Mouse (Mus musculus) forebrain, embryonic 11.5 days (tissue): Measurements from ENCODE around the gene Cxcl13. TPM values are rescaled to one million over a fixed set of nuclear protein-coding genes. Genes with fewer than 3 reads are reported as not detected.
"Not testable (repeated sequence)": the region's sequence is repeated elsewhere in the genome, so short reads cannot be mapped to it uniquely, and the experiment has no call there.

Experiments used
- ATAC-seq: fragments of 200-750 bp; cut with Nextera tagmentation; replicated peaks from 2 replicates; pipeline ENCODE4 v1.8.0; 2017; ENCODE audit warnings: moderate TSS enrichment; ENCODE audit not compliant: low FRiP score
- DNase-seq: peaks from one replicate; pipeline ENCODE4 v3.0.0-alpha.2; 2017; ENCODE audit warnings: low spot score
- H3K27ac ChIP-seq: fragments of 300-500 bp; sonication (generic); 2 replicates; pipeline ENCODE4 v1.5.1; 2014; ENCODE audit warnings: low read depth, low read length
- H3K27me3 ChIP-seq: fragments of 300-500 bp; sonication (generic); 2 replicates; pipeline ENCODE4 v1.6.1; 2014; ENCODE audit warnings: mild to moderate bottlenecking, low read length, mixed read lengths; ENCODE audit not compliant: control insufficient read depth, insufficient read depth
- H3K36me3 ChIP-seq: fragments of 300-500 bp; sonication (generic); 2 replicates; pipeline ENCODE4 v1.6.1; 2014; ENCODE audit warnings: mild to moderate bottlenecking, low read length, moderate library complexity, mixed read lengths; ENCODE audit not compliant: control insufficient read depth, insufficient read depth
- H3K4me1 ChIP-seq: fragments of 300-500 bp; sonication (generic); replicated peaks from 2 replicates; pipeline ENCODE4 v1.6.1; 2014; ENCODE audit warnings: low read length, mixed read lengths; ENCODE audit not compliant: control insufficient read depth, insufficient read depth
- H3K4me2 ChIP-seq: fragments of 300-500 bp; sonication (generic); 2 replicates; pipeline ENCODE4 v1.6.1; 2014; ENCODE audit warnings: low read depth, mild to moderate bottlenecking, low read length, moderate library complexity, mixed read lengths; ENCODE audit not compliant: severe bottlenecking
- H3K4me3 ChIP-seq: fragments of 300-500 bp; sonication (generic); 2 replicates; pipeline ENCODE4 v1.5.1; 2014; ENCODE audit warnings: low read depth, low read length
- H3K9ac ChIP-seq: fragments of 300-500 bp; sonication (generic); 2 replicates; pipeline ENCODE4 v1.6.1; 2014; ENCODE audit warnings: low read length
- H3K9me3 ChIP-seq: fragments of 300-500 bp; sonication (generic); 2 replicates; pipeline ENCODE4 v1.6.1; 2016; ENCODE audit warnings: low read length, mixed read lengths; ENCODE audit not compliant: control insufficient read depth
- WGBS: fragments of 180-500 bp; shearing (Covaris S2); extraction: QIAGEN DNeasy Blood & Tissue Kit; methylation state at CpG from one replicate; pipeline ENCODE4 v1.1.7; 2014; 5-methylcytosine and 5-hydroxymethylcytosine counted together
- polyA plus RNA-seq: library from polyadenylated mRNA; unstranded; fragments of >200 nt; fragmentation: Nextera tagmentation; extraction: Ambion mirVana; gene quantifications from 2 replicates; pipeline ENCODE4 v1.2.1, GENCODE M21; 2014

Gene Cxcl13
- polyA plus RNA-seq, 1 experiment from 2014 or later, result 1.2 TPM

- no peak overlapping the region for H3K27ac ChIP-seq
- no peaks in the 10 kb centered on the region for H3K4me1 ChIP-seq
- ATAC-seq (peak; percentile 30; the same call in 1 of the 2 replicates), DNase-seq (no peak)
- H3K36me3 ChIP-seq, result no peaks in the 10 kb centered on the region
- H3K27me3 ChIP-seq, result no peaks in the 10 kb centered on the region
- H3K9ac ChIP-seq, result no peak overlapping the region
- H3K9me3 ChIP-seq, result no peaks in the 10 kb centered on the region
- no peak overlapping the region for H3K4me2 ChIP-seq
- WGBS, result 41% methylated on average over 6 of the region's 6 CpGs
- no peak overlapping the region for H3K4me3 ChIP-seq
Observed at GRCm38 (mm10) chr5:95970845-95971244, 14.1 kb downstream of the Cxcl13 start.

- 75% methylated on average over 3 of the region's 3 CpGs for WGBS
- H3K27me3 ChIP-seq, result no peaks in the 10 kb centered on the region
- H3K9ac ChIP-seq, result no peak overlapping the region
- H3K4me2 ChIP-seq, result no peak overlapping the region
- no peak for DNase-seq
- ATAC-seq, result no peak
- H3K36me3 ChIP-seq, result no peaks in the 10 kb centered on the region
- H3K9me3 ChIP-seq, result no peaks in the 10 kb centered on the region
- H3K4me1 ChIP-seq, result no peaks in the 10 kb centered on the region
- no peak overlapping the region for H3K27ac ChIP-seq
- no peak overlapping the region for H3K4me3 ChIP-seq
Observed at GRCm38 (mm10) chr5:95972208-95972607, 15.5 kb downstream of the Cxcl13 start.

GRCm38 (mm10) chr5:95973806-95974205 is 17.1 kb downstream of the Cxcl13 start:
- not testable (repeated sequence) for H3K27me3 ChIP-seq, H3K27ac ChIP-seq, ATAC-seq, H3K4me3 ChIP-seq, H3K9ac ChIP-seq, H3K9me3 ChIP-seq, H3K36me3 ChIP-seq, H3K4me1 ChIP-seq, DNase-seq
- WGBS, result 29% methylated on average over 34 of the region's 34 CpGs
- 0 out of 2 replicates have a peak overlapping the region, but pooled peaks have one; percentile 8 for H3K4me2 ChIP-seq

- DNase-seq (no peak), ATAC-seq (no peak)
- no peak overlapping the region for H3K27ac ChIP-seq
- H3K4me2 ChIP-seq, result no peak overlapping the region
- H3K36me3 ChIP-seq, result no peaks in the 10 kb centered on the region
- H3K9ac ChIP-seq, result no peak overlapping the region
- H3K4me1 ChIP-seq, result no peaks in the 10 kb centered on the region
- no peaks in the 10 kb centered on the region for H3K27me3 ChIP-seq
- H3K4me3 ChIP-seq, result no peak overlapping the region
- no peaks in the 10 kb centered on the region for H3K9me3 ChIP-seq
- 86% methylated on average over 1 of the region's 1 CpGs for WGBS
Observed at GRCm38 (mm10) chr5:95976299-95976698, 19.5 kb downstream of the Cxcl13 start.

- Histone ChIP-seq H3K27ac (no peak overlapping the region), H3K27me3 (no peaks in the 10 kb centered on the region), H3K9me3 (no peaks in the 10 kb centered on the region), H3K4me2 (no peak overlapping the region), H3K36me3 (no peaks in the 10 kb centered on the region), H3K4me1 (no peaks in the 10 kb centered on the region), H3K9ac (no peak overlapping the region), H3K4me3 (no peak overlapping the region)
- DNase-seq (no peak), ATAC-seq (no peak)
- whole genome bisulfite sequencing, result 60% methylated on average over 5 of the region's 5 CpGs
Observed at GRCm38 (mm10) chr5:95983797-95984486, 27.2 kb downstream of the Cxcl13 start.

GRCm38 (mm10) chr5:95991339-95992292 is 34.9 kb downstream of the Cxcl13 start:
- Histone ChIP-seq H3K36me3 (no peaks in the 10 kb centered on the region), H3K27me3 (no peaks in the 10 kb centered on the region), H3K4me3 (no peak overlapping the region), H3K4me2 (no peak overlapping the region), H3K9ac (no peak overlapping the region), H3K4me1 (0 out of 2 replicates have a peak, but pooled peaks cover 6% of the 10 kb centered on the region), H3K27ac (no peak overlapping the region), H3K9me3 (no peaks in the 10 kb centered on the region)
- DNase-seq (no peak), ATAC-seq (peak; percentile 71)
- 4% methylated on average over 12 of the region's 12 CpGs for WGBS

- Histone ChIP-seq H3K9me3 (no peaks in the 10 kb centered on the region), H3K27ac (no peak overlapping the region), H3K36me3 (no peaks in the 10 kb centered on the region), H3K4me2 (no peak overlapping the region), H3K27me3 (no peaks in the 10 kb centered on the region), H3K4me3 (no peak overlapping the region), H3K9ac (no peak overlapping the region), H3K4me1 (no peaks in the 10 kb centered on the region)
- no peak for ATAC-seq
- DNase-seq, result no peak
- WGBS, result 58% methylated on average over 3 of the region's 3 CpGs
Observed at GRCm38 (mm10) chr5:95997276-95997675, 40.5 kb downstream of the Cxcl13 start.

GRCm38 (mm10) chr5:96003348-96003747 is 46.6 kb downstream of the Cxcl13 start:
- Histone ChIP-seq H3K4me2 (no peak overlapping the region), H3K36me3 (no peaks in the 10 kb centered on the region), H3K9me3 (no peaks in the 10 kb centered on the region), H3K27ac (no peak overlapping the region), H3K27me3 (no peaks in the 10 kb centered on the region), H3K4me1 (no peaks in the 10 kb centered on the region), H3K9ac (no peak overlapping the region), H3K4me3 (no peak overlapping the region)
- ATAC-seq, result no peak
- no peak for DNase-seq
